Mouse (Mus musculus) forebrain, embryonic 13.5 days (tissue): ENCODE results near the gene Eif2b1. TPM values are rescaled to one million over a fixed set of nuclear protein-coding genes. Genes with fewer than 3 reads are reported as not detected.
"Not testable (repeated sequence)": the region's sequence is repeated elsewhere in the genome, so short reads cannot be mapped to it uniquely, and the experiment has no call there.

Source experiments
- ATAC-seq: fragments of 200-750 bp; cut with Nextera tagmentation; 2 replicates; pipeline ENCODE4 v1.8.0; 2017
- H3K27ac ChIP-seq: fragments of 300-500 bp; sonication (generic); 2 replicates; pipeline ENCODE4 v1.5.1; 2015; ENCODE audit warnings: inconsistent platforms, mild to moderate bottlenecking, moderate library complexity
- H3K27me3 ChIP-seq: fragments of 300-500 bp; sonication (generic); 2 replicates; pipeline ENCODE4 v1.6.1; 2015; ENCODE audit warnings: mild to moderate bottlenecking, inconsistent platforms
- H3K36me3 ChIP-seq: fragments of 300-500 bp; sonication (generic); 2 replicates; pipeline ENCODE4 v1.6.1; 2015; ENCODE audit warnings: mild to moderate bottlenecking, inconsistent platforms; ENCODE audit not compliant: poor library complexity, severe bottlenecking
- H3K4me1 ChIP-seq: fragments of 300-500 bp; sonication (generic); 2 replicates; pipeline ENCODE4 v1.6.1; 2015; ENCODE audit warnings: inconsistent platforms
- H3K4me2 ChIP-seq: fragments of 300-500 bp; sonication (generic); 2 replicates; pipeline ENCODE4 v1.6.1; 2015; ENCODE audit warnings: inconsistent platforms, mild to moderate bottlenecking, moderate library complexity
- H3K4me3 ChIP-seq: fragments of 300-500 bp; sonication (generic); 2 replicates; pipeline ENCODE4 v1.5.1; 2015; ENCODE audit warnings: mild to moderate bottlenecking, inconsistent platforms
- H3K9ac ChIP-seq: fragments of 300-500 bp; sonication (generic); 2 replicates; pipeline ENCODE4 v1.6.1; 2015; ENCODE audit warnings: mild to moderate bottlenecking, inconsistent platforms
- H3K9me3 ChIP-seq: fragments of 300-500 bp; sonication (generic); replicated peaks from 2 replicates; pipeline ENCODE4 v1.6.1; 2016; ENCODE audit warnings: inconsistent platforms
- WGBS: fragments of 180-500 bp; shearing (Covaris S2); methylation state at CpG from one replicate; pipeline ENCODE4 v1.1.7; 2015; 5-methylcytosine and 5-hydroxymethylcytosine counted together
- polyA plus RNA-seq: library from polyadenylated mRNA; unstranded; fragments of >200 nt; fragmentation: Nextera tagmentation; extraction: Ambion mirVana; gene quantifications from 2 replicates; pipeline ENCODE4 v1.2.1, GENCODE M21; 2015

The Eif2b1 gene
- polyA plus RNA-seq: 72.8 and 74.4 TPM in 2 replicates

DNA sequence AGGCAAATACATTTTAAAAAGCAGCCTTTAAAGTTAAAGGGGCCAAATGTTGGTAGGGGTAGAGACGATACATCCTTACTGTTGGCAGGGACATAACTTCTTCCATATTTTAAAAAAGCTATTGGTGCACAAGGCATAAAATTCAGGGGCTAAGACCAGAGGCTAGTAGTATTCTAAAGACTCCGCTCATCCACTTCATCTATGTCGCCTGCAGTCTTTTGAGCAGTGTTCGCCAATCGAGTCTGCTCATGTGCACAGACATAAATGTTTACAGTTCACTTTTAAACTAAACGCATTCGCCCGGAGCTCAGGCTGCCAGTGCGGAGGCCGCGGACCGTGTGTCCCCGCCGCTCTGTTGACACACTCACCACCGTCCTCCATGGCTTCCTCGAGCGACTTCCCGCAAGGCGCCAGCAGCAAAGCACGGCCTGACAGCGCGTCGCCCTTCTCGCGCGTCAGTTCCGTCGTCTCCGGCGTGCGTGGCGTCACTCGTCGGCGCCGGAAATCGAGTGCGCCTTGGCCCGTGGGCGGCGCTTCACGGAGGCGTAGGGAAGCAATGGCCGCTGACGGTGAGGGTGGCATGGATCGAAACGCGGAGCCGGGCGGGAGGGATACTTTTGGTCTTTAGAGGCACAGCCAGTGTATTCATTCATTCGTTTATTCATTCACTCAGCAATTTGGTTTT lies at the start of gene Eif2b1, which contains the start of gene Gtf2h3:
Gene Eif2b1 (minus strand): TSS at position 499 of the 685 bp plus-strand sequence.
Gene Gtf2h3 (plus strand): TSS at position 508 of the 685 bp plus-strand sequence.
- Histone ChIP-seq H3K27ac (0 out of 2 replicates have a peak within 1 kb of the TSS, but pooled peaks have one; percentile 35), H3K9me3 (no peaks in the 10 kb centered on the region), H3K4me2 (peak within 1 kb of the TSS; percentile 87), H3K4me3 (peak within 1 kb of the TSS; percentile 88), H3K9ac (peak within 1 kb of the TSS; percentile 87), H3K27me3 (no peaks in the 10 kb centered on the region), H3K36me3 (peaks cover 48% of the 10 kb centered on the region), H3K4me1 (peaks cover 30% of the 10 kb centered on the region)
- ATAC-seq: peak; percentile 96
- under 1% methylated on average over 51 of the region's 51 CpGs for WGBS

GRCm38 (mm10) chr5:124624291-124624690 lies 45.4 kb upstream of the Eif2b1 start:
- no peak overlapping the region for H3K27ac ChIP-seq
- no peak overlapping the region for H3K4me3 ChIP-seq
- no peaks in the 10 kb centered on the region for H3K9me3 ChIP-seq
- no peak for ATAC-seq
- 93% methylated on average over 9 of the region's 9 CpGs for WGBS
- H3K4me2 ChIP-seq: no peak overlapping the region
- H3K27me3 ChIP-seq: no peaks in the 10 kb centered on the region
- no peak overlapping the region for H3K9ac ChIP-seq
- peaks cover 25% of the 10 kb centered on the region for H3K36me3 ChIP-seq
- peaks cover 6% of the 10 kb centered on the region for H3K4me1 ChIP-seq

- ATAC-seq: no peak
- H3K27me3 ChIP-seq: no peaks in the 10 kb centered on the region
- WGBS: 89% methylated on average over 15 of the region's 15 CpGs
- H3K9me3 ChIP-seq: no peaks in the 10 kb centered on the region
- no peak overlapping the region for H3K27ac ChIP-seq
- no peak overlapping the region for H3K4me3 ChIP-seq
- H3K9ac ChIP-seq: no peak overlapping the region
- H3K4me2 ChIP-seq: no peak overlapping the region
- H3K4me1 ChIP-seq: peaks cover under 1% of the 10 kb centered on the region; the same call in 1 of the 2 replicates
- H3K36me3 ChIP-seq: peaks cover 28% of the 10 kb centered on the region
Measured at GRCm38 (mm10) chr5:124622890-124623289, 44.0 kb upstream of the Eif2b1 start.

- WGBS: 77% methylated on average over 13 of the region's 13 CpGs
- no peak overlapping the region for H3K9ac ChIP-seq
- no peak overlapping the region for H3K4me2 ChIP-seq
- H3K4me1 ChIP-seq: no peaks in the 10 kb centered on the region
- no peak overlapping the region for H3K4me3 ChIP-seq
- H3K36me3 ChIP-seq: peaks cover 23% of the 10 kb centered on the region; the same call in 1 of the 2 replicates
- H3K27me3 ChIP-seq: no peaks in the 10 kb centered on the region
- no peaks in the 10 kb centered on the region for H3K9me3 ChIP-seq
- no peak for ATAC-seq
- no peak overlapping the region for H3K27ac ChIP-seq
Measured at GRCm38 (mm10) chr5:124621362-124621761, 42.4 kb upstream of the Eif2b1 start.

DNA sequence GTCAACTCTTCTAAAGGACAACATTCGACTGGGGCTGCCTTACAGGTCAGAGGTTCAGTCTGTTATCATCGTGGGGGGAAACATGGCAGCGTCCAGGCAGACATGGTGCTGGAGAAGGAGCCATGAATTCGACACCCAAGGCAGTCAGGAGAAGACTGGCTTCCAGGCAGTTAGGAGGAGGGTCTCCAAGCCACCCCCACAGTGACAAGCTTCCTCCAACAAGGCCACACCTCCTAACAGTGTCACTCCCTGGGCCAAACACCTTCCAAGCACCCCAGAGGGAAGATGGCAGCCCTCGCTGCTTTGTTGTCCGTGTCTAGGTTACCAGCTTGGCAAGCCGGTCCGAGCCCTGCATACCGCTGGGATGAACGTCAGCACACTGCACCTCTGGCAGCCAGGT lies 39.8 kb upstream of the Eif2b1 start:
- H3K4me2 ChIP-seq: no peak overlapping the region
- H3K9ac ChIP-seq: no peak overlapping the region
- no peak overlapping the region for H3K4me3 ChIP-seq
- no peak for ATAC-seq
- H3K9me3 ChIP-seq: no peaks in the 10 kb centered on the region
- H3K27me3 ChIP-seq: no peaks in the 10 kb centered on the region
- H3K27ac ChIP-seq: no peak overlapping the region
- 88% methylated on average over 10 of the region's 10 CpGs for WGBS
- H3K36me3 ChIP-seq: peaks cover 25% of the 10 kb centered on the region; the same call in 1 of the 2 replicates
- H3K4me1 ChIP-seq: no peaks in the 10 kb centered on the region

GRCm38 (mm10) chr5:124614709-124615108 lies 35.8 kb upstream of the Eif2b1 start:
- WGBS: 90% methylated on average over 11 of the region's 11 CpGs
- Histone ChIP-seq H3K4me1 (no peaks in the 10 kb centered on the region), H3K4me2 (no peak overlapping the region), H3K27me3 (no peaks in the 10 kb centered on the region), H3K36me3 (peaks cover 34% of the 10 kb centered on the region), H3K9ac (no peak overlapping the region), H3K4me3 (no peak overlapping the region), H3K9me3 (no peaks in the 10 kb centered on the region), H3K27ac (no peak overlapping the region)
- no peak for ATAC-seq

- ATAC-seq: no peak
- Histone ChIP-seq H3K4me2 (no peak overlapping the region), H3K4me3 (no peak overlapping the region), H3K27ac (no peak overlapping the region), H3K9ac (no peak overlapping the region), H3K36me3 (peaks cover 47% of the 10 kb centered on the region), H3K9me3 (no peaks in the 10 kb centered on the region), H3K4me1 (no peaks in the 10 kb centered on the region), H3K27me3 (no peaks in the 10 kb centered on the region)
- WGBS: 75% methylated on average over 10 of the region's 10 CpGs
Measured at GRCm38 (mm10) chr5:124610965-124611364, 32.0 kb upstream of the Eif2b1 start.

- Histone ChIP-seq H3K4me1 (no peaks in the 10 kb centered on the region), H3K4me2 (no peak overlapping the region), H3K9me3 (no peaks in the 10 kb centered on the region), H3K4me3 (no peak overlapping the region), H3K27ac (no peak overlapping the region), H3K27me3 (no peaks in the 10 kb centered on the region), H3K9ac (no peak overlapping the region), H3K36me3 (peaks cover 46% of the 10 kb centered on the region)
- 89% methylated on average over 17 of the region's 17 CpGs for WGBS
- ATAC-seq: no peak
Measured at GRCm38 (mm10) chr5:124605041-124605622, 26.2 kb upstream of the Eif2b1 start.

- Histone ChIP-seq H3K9ac (no peak overlapping the region), H3K4me3 (no peak overlapping the region), H3K27ac (no peak overlapping the region), H3K4me1 (peaks cover 6% of the 10 kb centered on the region), H3K9me3 (no peaks in the 10 kb centered on the region), H3K27me3 (no peaks in the 10 kb centered on the region), H3K36me3 (peaks cover 44% of the 10 kb centered on the region), H3K4me2 (no peak overlapping the region)
- 85% methylated on average over 4 of the region's 4 CpGs for WGBS
- ATAC-seq: no peak
Measured at GRCm38 (mm10) chr5:124604296-124604695, 25.4 kb upstream of the Eif2b1 start.

GRCm38 (mm10) chr5:124602349-124602748 lies 23.4 kb upstream of the Eif2b1 start:
- H3K27ac ChIP-seq: no peak overlapping the region
- H3K4me2 ChIP-seq: no peak overlapping the region
- H3K9ac ChIP-seq: no peak overlapping the region
- no peak for ATAC-seq
- H3K4me1 ChIP-seq: peaks cover 15% of the 10 kb centered on the region
- no peaks in the 10 kb centered on the region for H3K9me3 ChIP-seq
- H3K4me3 ChIP-seq: no peak overlapping the region
- H3K36me3 ChIP-seq: peaks cover 28% of the 10 kb centered on the region
- 73% methylated on average over 5 of the region's 5 CpGs for WGBS
- no peaks in the 10 kb centered on the region for H3K27me3 ChIP-seq

DNA sequence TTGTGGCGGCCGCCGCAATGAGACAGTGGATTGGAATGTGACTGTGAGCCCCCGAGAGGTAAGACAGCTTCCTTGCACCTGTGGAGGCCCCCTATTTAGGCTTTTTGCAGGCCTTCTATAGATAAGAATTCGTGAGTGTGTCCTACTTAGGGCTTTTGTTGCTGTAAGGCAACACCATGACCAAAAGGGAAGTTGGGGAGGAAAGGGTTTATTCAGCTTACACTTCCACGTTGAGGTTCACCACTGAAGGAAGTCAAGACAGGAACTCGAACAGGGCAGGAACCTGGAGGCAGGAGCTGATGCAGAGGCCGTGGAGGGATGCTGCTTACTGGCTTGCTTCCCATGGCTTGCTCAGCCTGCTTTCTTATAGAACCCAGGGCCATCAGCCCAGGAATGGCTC lies 20.8 kb upstream of the Eif2b1 start:
- H3K9ac ChIP-seq, H3K27ac ChIP-seq, H3K27me3 ChIP-seq, ATAC-seq, H3K9me3 ChIP-seq: not testable (repeated sequence)
- 67% methylated on average over 8 of the region's 8 CpGs for WGBS
- Histone ChIP-seq H3K4me3 (peak overlapping the region; percentile 88; the same call in 1 of the 2 replicates), H3K36me3 (peaks cover 43% of the 10 kb centered on the region), H3K4me2 (peak overlapping the region; percentile 96), H3K4me1 (peaks cover 15% of the 10 kb centered on the region)
